Mouse (Mus musculus) yolk sac, embryonic 10.5 days (tissue): Measurements from ENCODE around the gene Pmpca.

ENCODE experiments used
- DNase-seq: peaks from one replicate; pipeline ENCODE4 v3.0.0-alpha.2; 2017; ENCODE audit warnings: low spot score

The Pmpca gene

GRCm38 (mm10) chr2:26389154-26389690 is at the start of gene Pmpca, which contains the start of gene Entr1:
TSS of gene Pmpca (plus strand) at chr2:26389339.
TSS of gene Entr1 (minus strand) at chr2:26389316.
- DNase-seq, result peak; percentile 83

DNA sequence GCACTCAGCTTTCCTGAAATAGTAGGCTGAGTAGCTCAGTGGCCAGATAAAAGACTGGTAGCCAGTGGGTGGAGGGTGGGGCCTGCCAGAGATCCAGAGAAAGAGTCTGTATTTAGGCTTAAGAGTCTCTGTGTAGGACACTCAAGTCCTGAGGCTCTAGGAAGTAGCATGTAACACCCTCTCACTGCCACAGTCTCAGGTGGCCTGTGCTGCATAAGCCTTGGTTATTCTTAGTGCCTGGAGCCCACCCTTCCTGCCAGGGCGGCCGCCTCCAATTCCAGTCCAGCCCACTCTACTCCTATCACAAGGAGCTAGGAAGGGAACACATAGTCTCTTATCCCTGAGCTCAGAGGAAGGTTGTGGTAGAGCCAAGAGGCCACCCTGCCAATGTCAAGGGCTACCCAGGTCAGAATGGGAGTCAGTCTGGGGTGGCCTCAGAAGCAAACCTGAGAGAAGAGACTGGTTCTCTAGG is 47.6 kb upstream of the Pmpca start:
- DNase-seq, result no peak

- no peak for DNase-seq
Observed at GRCm38 (mm10) chr2:26342044-26342443, 47.1 kb upstream of the Pmpca start.

DNA sequence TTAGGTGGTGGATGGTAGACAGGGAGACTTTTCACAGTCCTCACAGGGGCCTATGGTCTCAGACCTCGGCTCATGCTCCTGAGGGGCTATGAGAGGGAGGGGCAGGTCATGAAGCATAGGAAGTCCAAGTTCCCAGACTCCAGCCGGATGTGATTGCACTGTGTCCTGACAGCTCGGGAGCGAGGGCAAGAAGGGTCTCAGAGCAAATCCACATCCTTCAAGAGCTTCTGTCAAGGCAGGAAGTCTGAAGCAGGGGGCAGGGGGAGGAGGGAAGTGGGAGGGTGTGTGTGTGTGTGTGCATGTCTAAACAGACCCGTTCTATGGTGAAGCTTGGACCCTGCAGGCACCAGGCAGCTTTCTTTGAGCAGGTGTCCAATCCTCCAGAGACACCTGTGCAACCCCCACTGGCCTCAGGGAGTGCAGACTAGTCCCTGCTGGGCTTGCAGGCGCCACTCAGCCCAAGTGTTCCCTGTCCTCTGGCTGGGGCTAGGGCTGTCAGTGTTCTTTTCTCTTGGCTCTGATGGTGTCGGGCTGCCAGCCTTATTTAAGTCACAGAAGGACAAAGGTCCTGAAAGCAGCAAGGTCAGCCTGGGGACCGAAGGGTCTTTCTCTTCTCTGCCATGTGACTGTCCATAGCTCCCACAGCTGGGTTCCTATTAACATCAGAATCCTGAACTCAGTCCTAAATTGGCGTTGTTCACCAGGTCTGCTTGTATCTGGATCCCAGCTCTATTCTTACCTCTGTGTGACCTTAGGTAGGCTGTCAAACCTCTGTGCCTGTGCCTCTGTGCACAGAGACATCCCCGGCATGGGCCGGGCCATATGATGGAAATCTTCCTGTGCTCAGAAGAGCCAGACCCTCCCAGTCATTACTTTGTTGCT is 46.3 kb upstream of the Pmpca start:
- peak; percentile 31 for DNase-seq

- DNase-seq, result peak; percentile 39
Observed at GRCm38 (mm10) chr2:26348241-26348640, 40.9 kb upstream of the Pmpca start.

DNA sequence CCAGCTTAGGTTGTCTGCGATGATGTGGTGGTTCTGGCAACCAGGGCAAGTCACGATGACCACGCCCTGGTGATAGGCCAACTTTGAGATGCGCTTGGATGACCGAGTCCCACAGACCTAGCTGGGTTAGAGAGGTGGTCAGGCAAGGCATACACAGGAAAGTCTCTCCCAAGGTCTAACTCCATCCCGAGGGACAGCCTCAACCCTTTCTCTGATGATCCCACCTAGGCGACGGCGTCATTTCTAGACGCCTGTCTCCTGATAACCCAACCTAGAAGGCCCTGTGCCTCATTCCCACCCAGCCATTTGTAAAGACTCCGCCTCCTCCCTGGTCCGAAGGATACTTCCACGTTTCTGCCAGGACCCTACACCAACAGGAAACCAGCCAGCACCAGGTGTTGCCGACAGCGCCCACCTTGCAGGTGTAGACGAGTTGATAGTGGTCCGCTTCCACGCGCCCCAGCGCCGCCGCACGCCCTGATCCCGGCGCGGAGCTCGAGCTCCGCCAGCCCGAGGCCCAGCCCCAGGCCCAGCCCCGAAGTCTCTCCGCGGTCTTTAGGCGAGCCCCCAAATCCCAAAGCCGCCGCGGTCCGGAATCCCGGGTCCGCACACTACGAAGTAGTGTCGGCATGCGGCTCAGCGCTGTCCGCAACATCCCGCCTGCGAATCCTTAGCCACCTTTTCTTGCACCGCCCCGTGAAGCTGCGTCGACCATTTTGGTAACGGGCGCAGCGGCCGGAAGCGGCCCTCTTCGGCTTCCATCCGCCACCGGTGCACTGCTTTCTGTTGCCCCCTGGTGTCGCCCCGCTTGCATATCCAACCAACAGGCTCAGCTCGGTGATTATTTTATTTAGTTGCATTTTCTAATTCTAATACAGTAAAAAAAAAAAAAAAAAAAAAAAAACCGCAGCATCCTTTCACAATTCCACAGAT is 37.5 kb upstream of the Pmpca start, which contains the start of gene Dnlz:
Dnlz (minus strand) TSS at position 753 of the 933 bp plus-strand sequence.
- peak; percentile 90 for DNase-seq

DNA sequence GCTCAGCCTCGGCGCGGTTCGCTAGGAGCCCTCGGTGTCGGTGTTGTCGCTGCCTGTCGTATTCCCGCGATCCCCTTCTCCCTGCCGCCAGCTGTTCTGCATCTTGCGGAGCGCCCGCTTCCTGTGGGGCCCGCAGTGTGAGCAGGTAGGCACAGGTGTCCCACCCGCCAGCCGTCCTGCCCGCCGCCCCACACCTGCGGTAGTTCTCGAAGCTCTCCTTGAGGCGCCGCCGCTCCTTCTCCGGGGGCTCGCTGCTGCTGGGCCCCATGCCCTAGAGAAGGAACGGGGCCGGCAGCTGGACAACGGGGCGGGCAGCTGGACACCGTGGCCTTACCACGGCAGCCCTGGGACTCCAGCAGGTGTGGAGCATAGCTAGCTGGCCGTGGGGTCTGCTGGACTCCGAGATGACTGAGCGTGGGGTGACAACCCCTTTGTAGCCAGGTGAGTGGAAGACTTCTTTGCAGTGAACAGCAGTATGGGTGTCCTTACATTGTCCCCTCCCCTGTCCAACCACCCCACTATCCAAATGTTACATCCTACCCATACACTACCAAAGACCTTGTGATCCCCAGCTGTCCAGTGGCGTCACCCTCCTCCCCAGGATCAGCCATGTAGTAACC is 36.7 kb upstream of the Pmpca start:
- no peak for DNase-seq

DNA sequence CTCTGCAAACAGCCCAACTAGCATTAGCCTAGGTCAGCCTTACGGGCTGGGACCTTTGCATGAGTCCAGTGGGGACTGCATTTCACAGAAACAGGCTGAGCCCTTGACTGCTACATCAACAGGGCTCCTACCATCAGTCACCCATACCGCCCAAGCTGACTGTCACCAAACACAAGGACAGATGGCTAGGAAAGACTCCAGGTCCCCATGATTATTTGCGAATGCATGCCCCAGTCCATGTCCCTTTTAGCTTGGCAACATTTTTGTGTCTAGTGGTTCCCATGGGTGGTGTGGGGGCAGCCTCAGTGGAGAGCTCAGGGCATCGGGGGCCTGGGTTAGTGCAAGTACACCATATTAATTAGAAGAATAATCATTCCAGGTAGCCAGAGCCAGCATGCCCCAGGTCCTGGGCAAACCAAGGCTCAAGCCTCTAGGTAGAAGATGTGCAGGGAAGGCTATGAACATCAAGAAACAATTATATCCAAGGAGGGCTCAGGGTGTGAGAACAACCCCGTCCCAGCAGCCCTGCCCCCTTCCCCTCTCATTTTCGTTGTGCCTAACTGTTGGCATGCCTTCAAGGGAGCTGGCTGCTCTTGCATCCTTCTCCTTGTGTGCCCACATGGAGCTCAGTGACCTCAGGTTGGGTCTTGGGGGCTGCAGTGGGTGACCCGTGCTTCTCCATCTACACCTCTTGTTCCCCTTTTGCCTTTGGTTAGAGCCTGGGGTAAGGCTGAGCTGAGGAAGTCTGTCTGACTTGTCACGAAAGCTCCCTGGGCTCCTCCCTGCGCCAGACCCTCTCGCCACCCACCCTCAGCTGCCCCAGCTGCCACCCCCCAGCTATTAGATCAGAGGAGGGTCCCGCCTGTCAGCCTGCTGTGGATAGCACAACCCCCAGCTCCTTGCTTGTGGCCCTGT is 35.8 kb upstream of the Pmpca start:
- no peak for DNase-seq

DNA sequence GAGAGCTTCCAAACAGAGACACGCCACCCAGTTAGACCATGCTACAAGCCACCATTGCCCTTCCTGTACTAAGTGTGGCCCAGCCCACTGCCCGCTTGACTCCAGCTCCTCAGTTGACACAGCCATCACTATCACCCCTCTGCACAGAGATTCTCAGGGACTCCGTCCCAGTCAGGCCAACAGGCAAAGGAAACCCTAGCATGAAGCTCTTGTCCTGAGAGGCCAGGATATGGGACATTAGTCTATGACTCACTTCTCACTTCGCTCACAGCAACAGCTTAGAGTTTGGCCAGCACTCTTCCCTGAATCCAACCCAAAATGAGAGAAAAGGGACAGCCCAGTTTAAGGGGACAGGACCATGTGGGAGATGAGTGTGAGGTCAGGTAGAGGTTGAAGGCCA is 34.7 kb upstream of the Pmpca start:
- DNase-seq, result no peak

- DNase-seq, result no peak
Observed at GRCm38 (mm10) chr2:26356231-26356630, 32.9 kb upstream of the Pmpca start.

GRCm38 (mm10) chr2:26356678-26357077 is 32.5 kb upstream of the Pmpca start:
- DNase-seq, result no peak

DNA sequence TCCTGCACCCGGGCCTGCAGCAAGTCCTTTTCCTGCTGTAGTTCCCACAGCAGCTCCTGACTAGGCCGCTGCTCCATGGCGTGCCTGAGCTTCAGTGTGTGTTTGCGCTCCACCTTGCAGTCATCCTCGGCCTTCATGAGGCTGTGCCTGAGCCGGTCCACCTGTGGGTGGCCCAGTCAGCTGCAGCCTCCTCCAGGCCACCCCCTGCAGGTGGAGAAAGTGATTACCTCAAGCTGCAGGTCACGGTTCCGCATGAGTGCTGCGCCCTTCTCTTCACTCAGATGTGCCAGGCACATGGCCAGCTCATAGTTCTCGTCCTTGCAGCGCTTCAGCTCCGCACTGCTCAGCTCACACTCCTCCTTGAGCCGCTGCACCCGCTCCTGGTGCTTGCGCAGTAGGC is 31.7 kb upstream of the Pmpca start:
- no peak for DNase-seq

DNA sequence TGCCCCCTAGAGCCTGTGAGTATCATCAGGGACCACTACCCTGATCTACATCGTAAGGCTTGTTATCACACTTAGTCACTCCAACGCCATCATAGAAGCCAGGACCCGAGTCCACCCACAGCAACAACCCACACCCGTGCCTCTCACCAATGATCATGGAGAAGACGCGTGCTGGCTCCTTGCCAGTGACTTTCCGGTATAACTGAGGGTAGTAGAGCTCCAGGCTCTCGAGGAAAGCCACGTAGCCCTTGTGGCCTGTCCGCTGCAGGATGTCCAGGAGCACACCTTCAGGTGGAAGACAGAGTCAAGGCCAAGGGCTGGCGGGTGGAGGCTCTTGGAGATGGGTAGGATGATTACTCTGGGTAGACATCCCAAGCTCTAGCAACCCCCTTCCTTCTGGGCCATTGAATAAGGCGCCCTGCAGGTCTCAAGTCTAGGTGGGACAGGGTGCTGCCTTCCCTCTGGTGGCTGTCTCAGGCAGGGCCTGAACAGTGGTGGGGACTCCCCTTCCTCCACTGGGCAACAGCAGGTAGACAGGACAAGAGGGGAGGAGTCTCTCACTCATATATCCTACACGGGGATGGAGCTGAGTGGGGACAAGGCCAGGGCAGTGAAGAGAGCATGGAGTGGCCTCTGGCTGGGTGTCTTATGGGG is 30.3 kb upstream of the Pmpca start:
- no peak for DNase-seq

- no peak for DNase-seq
Observed at GRCm38 (mm10) chr2:26359983-26360382, 29.2 kb upstream of the Pmpca start.

DNA sequence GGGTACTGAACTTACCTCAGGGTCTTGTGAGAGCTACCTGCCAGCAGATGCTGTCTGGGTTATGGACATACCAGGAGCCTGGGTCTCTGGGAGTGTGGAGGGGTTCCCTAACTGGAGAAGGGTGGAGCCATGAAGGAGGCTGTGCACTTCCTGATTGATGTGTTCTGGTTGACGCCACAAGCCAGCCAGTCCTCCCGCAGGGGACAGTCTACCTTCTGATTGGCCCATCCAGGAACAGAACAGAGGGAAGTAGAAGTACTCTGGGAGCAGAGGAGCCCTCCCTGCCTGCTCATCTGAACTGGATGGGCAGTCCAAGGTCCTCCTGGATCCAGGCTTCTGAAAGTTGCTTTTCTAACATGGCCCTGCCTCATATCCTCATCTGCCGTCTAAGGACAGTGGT is 28.4 kb upstream of the Pmpca start, which contains the start of gene Card9:
Card9 (minus strand) TSS at position 147 of the 400 bp plus-strand sequence.
- DNase-seq, result no peak

- no peak for DNase-seq
Observed at GRCm38 (mm10) chr2:26362991-26363390, 26.1 kb upstream of the Pmpca start.

GRCm38 (mm10) chr2:26363481-26363880 is 25.7 kb upstream of the Pmpca start:
- no peak for DNase-seq

DNA sequence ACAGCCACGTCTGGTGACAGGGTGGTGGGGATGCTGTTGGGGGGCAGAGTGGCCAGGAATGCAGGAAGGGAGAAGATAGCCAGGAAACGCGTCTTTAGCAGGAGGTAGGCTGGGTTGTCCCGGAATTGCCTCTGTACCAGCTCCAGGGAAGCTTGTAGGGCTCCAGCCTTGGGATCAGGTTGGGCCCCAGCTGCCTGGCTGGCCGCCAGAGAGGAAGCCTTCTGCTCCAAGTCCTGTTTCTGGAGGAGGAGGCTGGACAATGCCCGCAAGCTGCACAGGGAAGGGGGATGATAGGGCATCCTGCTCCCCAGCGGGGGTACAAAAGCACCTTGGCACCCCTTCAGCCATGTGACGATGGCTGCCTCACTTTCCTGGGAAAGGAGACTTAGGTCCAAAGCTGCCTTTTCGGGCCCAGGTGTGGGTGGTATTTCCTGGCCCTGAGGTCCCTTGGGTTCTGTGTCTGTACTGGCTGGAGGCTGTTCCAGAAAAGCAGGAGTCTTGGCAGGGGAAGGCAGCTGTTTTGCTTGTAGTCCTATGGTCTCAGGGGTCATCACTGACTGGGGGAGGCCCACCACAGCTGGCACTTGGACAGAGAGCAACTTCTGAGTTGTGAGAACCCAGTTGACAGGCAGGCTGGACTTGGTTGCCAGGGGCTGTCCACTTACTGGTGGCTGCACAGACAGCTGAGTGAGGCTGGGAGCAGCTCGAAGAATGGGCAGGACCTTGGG is 24.2 kb upstream of the Pmpca start:
- DNase-seq, result no peak

DNA sequence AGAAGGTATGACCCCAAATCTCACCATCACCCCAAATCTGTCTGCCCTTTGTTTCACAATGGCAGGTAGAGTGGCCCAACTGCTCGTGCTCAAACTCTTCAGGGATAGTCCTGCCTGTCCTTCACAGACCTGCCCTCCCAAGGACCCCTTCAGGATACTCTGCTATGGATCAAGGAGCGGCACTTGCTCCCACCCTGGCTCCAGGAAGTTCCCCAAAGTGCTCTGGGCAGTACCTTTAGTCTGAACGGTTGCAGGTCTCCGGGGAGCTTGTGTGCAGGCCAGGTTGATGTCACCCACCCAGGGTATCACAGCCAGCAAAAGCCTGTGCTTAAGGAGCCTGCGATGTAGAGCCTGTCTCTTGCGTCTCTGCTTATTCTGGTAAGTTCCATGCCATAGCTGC is 21.2 kb upstream of the Pmpca start:
- DNase-seq, result no peak
